Mouse (Mus musculus) midbrain, embryonic 10.5 days (tissue): Measurements from ENCODE around the gene Kri1. TPM values are rescaled to one million over a fixed set of nuclear protein-coding genes. Genes with fewer than 3 reads are reported as not detected.
"Not testable (repeated sequence)": the region's sequence is repeated elsewhere in the genome, so short reads cannot be mapped to it uniquely, and the experiment has no call there.

Source experiments
- DNase-seq: peaks from one replicate; pipeline ENCODE4 v3.0.0-alpha.2; 2017; ENCODE audit warnings: low spot score
- H3K27ac ChIP-seq: fragments of 300-500 bp; sonication (generic); replicated peaks from 2 replicates; pipeline ENCODE4 v1.5.1; 2016; ENCODE audit warnings: mild to moderate bottlenecking
- H3K27me3 ChIP-seq: fragments of 300-500 bp; sonication (generic); 2 replicates; pipeline ENCODE4 v1.6.1; 2016; ENCODE audit warnings: low read depth, mild to moderate bottlenecking; ENCODE audit not compliant: poor library complexity, severe bottlenecking
- H3K36me3 ChIP-seq: fragments of 300-500 bp; sonication (generic); 2 replicates; pipeline ENCODE4 v1.6.1; 2016; ENCODE audit warnings: mild to moderate bottlenecking, moderate library complexity
- H3K4me1 ChIP-seq: fragments of 300-500 bp; sonication (generic); 2 replicates; pipeline ENCODE4 v1.6.1; 2016
- H3K4me3 ChIP-seq: fragments of 300-500 bp; sonication (generic); 2 replicates; pipeline ENCODE4 v1.5.1; 2016; ENCODE audit warnings: mild to moderate bottlenecking, moderate library complexity
- H3K9me3 ChIP-seq: fragments of 300-500 bp; sonication (generic); replicated peaks from 2 replicates; pipeline ENCODE4 v1.6.1; 2016; ENCODE audit warnings: mild to moderate bottlenecking
- WGBS: fragments of 180-500 bp; shearing (Covaris S2); methylation state at CpG from one replicate; pipeline ENCODE4 v1.1.7; 2016; 5-methylcytosine and 5-hydroxymethylcytosine counted together
- polyA plus RNA-seq: library from polyadenylated mRNA; unstranded; fragments of >200 nt; fragmentation: Nextera tagmentation; extraction: Ambion mirVana; gene quantifications from 2 replicates; pipeline ENCODE4 v1.2.1, GENCODE M21; 2016

Kri1 gene
- polyA plus RNA-seq, 1 experiment from 2014 or later, result 16.2 TPM

DNA sequence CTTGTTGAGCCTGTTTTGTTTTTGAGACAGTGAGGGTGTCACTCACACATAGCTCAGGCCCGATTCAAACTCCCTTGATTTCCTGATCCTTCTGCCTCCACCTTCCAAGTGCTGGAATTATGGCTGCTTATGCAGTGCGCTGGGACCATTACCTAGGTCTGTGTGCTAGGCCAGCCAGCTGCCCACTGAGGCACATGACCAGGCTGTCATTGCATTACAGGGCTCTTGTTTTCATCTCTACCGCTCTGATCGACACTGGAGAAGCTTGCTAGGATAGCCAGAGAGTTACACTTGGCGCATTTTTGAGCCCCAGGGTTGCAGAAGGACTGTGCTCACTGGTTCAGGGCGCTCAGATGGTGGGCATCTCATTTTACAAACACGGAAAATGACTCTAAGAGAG, 23.9 kb upstream of the Kri1 start:
- Histone ChIP-seq H3K27me3 (peaks cover 28% of the 10 kb centered on the region), H3K36me3 (no peaks in the 10 kb centered on the region), H3K4me3 (peak overlapping the region; percentile 16; the same call in 1 of the 2 replicates), H3K4me1 (peaks cover 5% of the 10 kb centered on the region; the same call in 1 of the 2 replicates), H3K9me3 (no peaks in the 10 kb centered on the region), H3K27ac (no peak overlapping the region)
- WGBS, result 25% methylated on average over 7 of the region's 7 CpGs
- DNase-seq, result no peak

DNA sequence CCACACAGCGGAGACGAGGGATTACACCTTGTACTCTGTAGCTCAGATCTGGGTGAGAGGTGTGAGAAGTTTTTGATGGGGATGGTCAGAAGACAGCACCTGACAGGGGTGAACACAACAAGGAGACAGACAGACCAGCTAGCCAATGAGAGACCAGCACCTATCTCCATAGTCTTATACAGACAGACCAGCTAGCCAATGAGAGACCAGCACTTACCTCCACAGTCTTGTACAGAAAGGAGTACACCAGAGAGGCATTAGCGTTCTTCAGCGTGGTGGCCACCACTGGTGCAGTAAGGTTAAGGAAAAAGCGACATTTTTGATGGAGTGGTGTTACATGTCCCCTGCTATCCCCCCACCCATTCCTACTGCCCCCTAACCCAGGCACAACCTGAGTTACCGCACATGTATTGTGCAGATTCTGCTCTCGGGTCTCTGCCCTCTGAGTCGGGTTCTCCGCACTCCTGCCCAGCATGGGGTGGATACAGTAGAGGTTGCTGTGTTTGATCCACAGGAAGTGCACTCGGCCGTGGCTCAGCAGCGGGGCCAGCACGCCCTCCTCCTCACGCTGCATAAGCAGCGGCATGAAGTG, 21.5 kb upstream of the Kri1 start:
- Histone ChIP-seq H3K27me3 (peaks cover 28% of the 10 kb centered on the region), H3K27ac (no peak overlapping the region), H3K9me3 (no peaks in the 10 kb centered on the region), H3K4me1 (peaks cover 5% of the 10 kb centered on the region; the same call in 1 of the 2 replicates), H3K4me3 (no peak overlapping the region), H3K36me3 (no peaks in the 10 kb centered on the region)
- no peak for DNase-seq
- WGBS, result 74% methylated on average over 15 of the region's 15 CpGs

- no peak for DNase-seq
- Histone ChIP-seq H3K27me3 (no peaks in the 10 kb centered on the region), H3K4me3 (no peak overlapping the region), H3K9me3 (0 out of 2 replicates have a peak, but pooled peaks cover 2% of the 10 kb centered on the region), H3K36me3 (no peaks in the 10 kb centered on the region), H3K4me1 (no peaks in the 10 kb centered on the region), H3K27ac (no peak overlapping the region)
- 88% methylated on average over 7 of the region's 7 CpGs for WGBS
Observed at GRCm38 (mm10) chr9:21305065-21305464, 17.3 kb upstream of the Kri1 start.

DNA sequence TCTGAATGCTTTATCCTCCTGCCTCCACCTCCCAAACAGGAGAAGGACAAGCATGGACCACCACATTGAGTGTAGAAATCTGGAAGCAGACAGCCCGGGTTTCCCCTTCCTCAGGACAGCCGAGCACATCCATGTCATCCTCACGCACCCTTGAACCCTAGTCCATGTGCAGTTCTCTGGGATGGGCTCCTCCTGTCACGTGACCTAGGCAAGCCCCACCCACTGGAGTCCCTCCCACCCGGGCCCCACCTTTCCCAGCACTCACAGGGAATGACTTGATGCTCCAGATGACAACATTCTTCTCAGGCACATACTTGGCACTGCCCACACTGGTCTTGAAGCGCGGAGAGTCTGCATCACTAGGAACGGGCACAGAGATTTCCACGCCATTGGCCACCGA, 11.2 kb upstream of the Kri1 start:
- Histone ChIP-seq H3K27me3 (no peaks in the 10 kb centered on the region), H3K36me3 (no peaks in the 10 kb centered on the region), H3K4me1 (no peaks in the 10 kb centered on the region), H3K4me3 (no peak overlapping the region), H3K9me3 (0 out of 2 replicates have a peak, but pooled peaks cover 2% of the 10 kb centered on the region), H3K27ac (no peak overlapping the region)
- WGBS, result 86% methylated on average over 10 of the region's 10 CpGs
- no peak for DNase-seq

GRCm38 (mm10) chr9:21292271-21292670, 4.5 kb upstream of the Kri1 start:
- DNase-seq, result no peak
- 93% methylated on average over 3 of the region's 3 CpGs for WGBS
- Histone ChIP-seq H3K4me3 (no peak overlapping the region), H3K9me3 (no peaks in the 10 kb centered on the region), H3K4me1 (peaks cover 31% of the 10 kb centered on the region), H3K27me3 (no peaks in the 10 kb centered on the region), H3K36me3 (peaks cover 6% of the 10 kb centered on the region), H3K27ac (peak overlapping the region; percentile 91; the same call in 1 of the 2 replicates)

GRCm38 (mm10) chr9:21291868-21292267, 4.1 kb upstream of the Kri1 start:
- DNase-seq, result peak; percentile 18
- H3K27ac ChIP-seq, result peak overlapping the region; percentile 91
- 22% methylated on average over 7 of the region's 7 CpGs for WGBS
- not testable (repeated sequence) for H3K9me3 ChIP-seq, H3K36me3 ChIP-seq, H3K27me3 ChIP-seq
- peak overlapping the region; percentile 89 for H3K4me3 ChIP-seq
- peaks cover 35% of the 10 kb centered on the region for H3K4me1 ChIP-seq

DNA sequence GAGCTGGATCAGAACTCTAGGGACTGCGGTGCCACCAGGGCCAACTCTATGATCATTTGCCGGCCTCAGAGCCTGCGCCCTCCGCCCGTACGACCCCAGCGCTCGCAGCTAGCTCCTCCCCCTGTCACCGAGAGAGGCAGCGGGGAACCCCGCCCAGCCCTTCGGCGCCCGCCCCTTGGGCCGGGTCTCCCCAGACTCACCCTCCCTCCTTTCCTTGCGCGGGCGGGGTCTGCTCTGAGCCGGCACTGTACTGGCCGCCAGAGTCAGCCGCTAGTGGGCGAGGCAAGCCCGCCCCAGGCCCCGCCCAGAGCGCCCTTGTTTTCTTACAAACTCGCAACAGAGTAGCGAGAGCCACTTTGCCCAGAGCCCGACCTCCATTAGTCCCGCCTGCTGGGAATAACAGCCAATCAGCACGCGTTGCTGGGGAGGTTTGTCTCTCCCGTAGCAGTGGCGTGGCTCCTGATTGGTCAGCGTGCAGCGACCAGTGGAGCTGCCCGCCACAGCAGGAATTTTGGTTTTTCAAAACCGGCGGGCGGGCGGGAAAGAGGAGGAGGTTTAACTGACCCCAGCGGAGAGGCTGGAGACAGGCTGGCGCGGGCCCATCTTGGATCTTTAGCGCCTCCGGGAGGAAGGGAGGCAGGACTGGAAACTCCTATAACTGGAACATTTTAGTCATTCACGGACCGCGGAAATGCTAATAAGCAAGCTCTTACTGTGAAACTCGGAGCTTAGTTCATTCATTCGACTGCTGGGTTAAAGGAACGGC, 3.4 kb upstream of the Kri1 start, which contains the start of gene Cdkn2d:
Cdkn2d (minus strand) TSS at position 386 of the 766 bp plus-strand sequence.
- peaks cover 41% of the 10 kb centered on the region for H3K4me1 ChIP-seq
- H3K36me3 ChIP-seq, result peaks cover 6% of the 10 kb centered on the region
- H3K27ac ChIP-seq, result peak within 1 kb of the TSS; percentile 91
- H3K9me3 ChIP-seq, result no peaks in the 10 kb centered on the region
- DNase-seq, result peak; percentile 100
- under 1% methylated on average over 51 of the region's 51 CpGs for WGBS
- peak within 1 kb of the TSS; percentile 89 for H3K4me3 ChIP-seq
- no peaks in the 10 kb centered on the region for H3K27me3 ChIP-seq

DNA sequence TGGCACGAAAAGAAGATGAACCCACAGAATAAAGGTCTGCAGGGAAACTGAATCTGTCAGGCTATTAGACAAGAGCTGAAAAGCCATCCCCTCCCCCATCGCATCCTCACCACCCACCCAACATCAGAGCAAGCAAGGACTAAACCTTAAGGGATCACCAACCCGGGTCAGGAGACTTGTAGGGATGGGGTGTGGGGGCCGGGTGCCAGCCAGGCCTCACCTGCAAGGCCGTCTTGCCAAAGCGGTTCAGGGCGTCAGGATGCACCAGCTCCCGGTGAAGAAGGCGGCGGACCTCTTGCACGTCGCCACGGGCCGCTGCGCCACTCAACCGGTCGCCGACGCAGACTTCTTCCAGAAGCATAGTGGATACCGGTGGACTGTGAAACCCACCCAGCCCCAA, 2.8 kb upstream of the Kri1 start:
- H3K27ac ChIP-seq, result peak overlapping the region; percentile 91
- no peaks in the 10 kb centered on the region for H3K9me3 ChIP-seq
- H3K27me3 ChIP-seq, result no peaks in the 10 kb centered on the region
- H3K36me3 ChIP-seq, result peaks cover 9% of the 10 kb centered on the region
- H3K4me3 ChIP-seq, result peak overlapping the region; percentile 89
- under 1% methylated on average over 20 of the region's 20 CpGs for WGBS
- DNase-seq, result no peak
- H3K4me1 ChIP-seq, result peaks cover 42% of the 10 kb centered on the region

GRCm38 (mm10) chr9:21289337-21289671, 1.5 kb upstream of the Kri1 start:
- H3K4me1 ChIP-seq, result peaks cover 42% of the 10 kb centered on the region
- no peaks in the 10 kb centered on the region for H3K27me3 ChIP-seq
- H3K27ac ChIP-seq, result no peak overlapping the region
- no peak for DNase-seq
- 87% methylated on average over 2 of the region's 2 CpGs for WGBS
- peak overlapping the region; percentile 89 for H3K4me3 ChIP-seq
- no peaks in the 10 kb centered on the region for H3K9me3 ChIP-seq
- peaks cover 22% of the 10 kb centered on the region for H3K36me3 ChIP-seq

- H3K36me3 ChIP-seq, result peaks cover 28% of the 10 kb centered on the region
- peak overlapping the region; percentile 91 for H3K27ac ChIP-seq
- H3K4me3 ChIP-seq, result peak overlapping the region; percentile 89
- H3K9me3 ChIP-seq, result no peaks in the 10 kb centered on the region
- 85% methylated on average over 13 of the region's 13 CpGs for WGBS
- peaks cover 42% of the 10 kb centered on the region for H3K4me1 ChIP-seq
- DNase-seq, result no peak
- H3K27me3 ChIP-seq, result no peaks in the 10 kb centered on the region
Observed at GRCm38 (mm10) chr9:21288404-21289336, 901 bp upstream of the Kri1 start.

DNA sequence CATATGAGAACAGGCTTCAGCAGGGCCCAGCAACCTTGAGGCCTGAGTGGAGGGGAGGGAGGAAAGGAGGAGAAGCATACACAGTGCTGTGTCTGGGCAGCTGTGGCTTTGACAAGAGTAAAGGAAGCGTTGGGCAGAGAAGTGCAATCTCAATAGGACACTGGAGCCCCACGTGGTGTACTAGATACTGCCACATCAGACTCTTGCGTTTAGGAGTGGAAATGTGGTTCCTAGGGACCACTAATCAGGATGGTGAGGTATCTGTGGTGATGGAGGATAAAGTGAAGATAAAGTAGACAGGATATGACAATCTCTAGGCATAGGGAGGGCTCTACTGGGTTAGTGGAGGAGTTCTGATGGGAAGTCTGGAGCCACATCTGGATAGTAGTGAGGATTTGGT, 1.0 kb downstream of the Kri1 start:
- peaks cover 42% of the 10 kb centered on the region for H3K4me1 ChIP-seq
- peaks cover 46% of the 10 kb centered on the region for H3K36me3 ChIP-seq
- no peak overlapping the region for H3K27ac ChIP-seq
- H3K27me3 ChIP-seq, result no peaks in the 10 kb centered on the region
- no peaks in the 10 kb centered on the region for H3K9me3 ChIP-seq
- 76% methylated on average over 3 of the region's 3 CpGs for WGBS
- DNase-seq, result no peak
- H3K4me3 ChIP-seq, result peak overlapping the region; percentile 89

- DNase-seq, result no peak
- Histone ChIP-seq H3K36me3 (peaks cover 70% of the 10 kb centered on the region), H3K9me3 (no peaks in the 10 kb centered on the region), H3K27me3 (no peaks in the 10 kb centered on the region), H3K4me3 (no peak overlapping the region), H3K4me1 (peaks cover 25% of the 10 kb centered on the region), H3K27ac (no peak overlapping the region)
- WGBS, result 95% methylated on average over 3 of the region's 3 CpGs
Observed at GRCm38 (mm10) chr9:21283994-21284393, 3.8 kb downstream of the Kri1 start.
